Mouse (Mus musculus) large intestine, adult 2 months (tissue): Measurements from ENCODE around the gene Gpc3. TPM values are rescaled to one million over a fixed set of nuclear protein-coding genes. Genes with fewer than 3 reads are reported as not detected.

ENCODE experiments used
- polyA plus RNA-seq: library from polyadenylated mRNA; depleted of rRNA; stranded (reverse); fragments of >200 nt; gene quantifications from 2 replicates; pipeline ENCODE4 v1.2.3, GENCODE M21; 2012; rRNA removed

Gene Gpc3
- polyA plus RNA-seq, 1 experiment, result 7.4 TPM

Other genes with a start within 250 kb of the Gpc3 start
- gene Ccdc160, start 177.2 kb upstream of the Gpc3 start, polyA plus RNA-seq, result not detected in 2 replicates